Mouse (Mus musculus): ENCODE data around the gene Galm. TPM values are rescaled to one million over a fixed set of nuclear protein-coding genes. Genes with fewer than 3 reads are reported as not detected.

The Galm gene
- total RNA-seq, 2 experiments from 2014 or later, result 2.3 to 2.6 TPM

- intact Hi-C loops (cut with DNase I), result no loop called here
- TF ChIP-seq CTCF (IDR thresholded peaks at IDR 0.05), result no peak
- DNase-seq, result no peak
- Histone ChIP-seq H3K4me3 (no peak overlapping the region), H3K27ac (no peak overlapping the region)
These were observed 27.4 kb upstream of the Galm start for GRCm38 (mm10) chr17:80099823-80100222.

GRCm38 (mm10) chr17:80105348-80105978 lies 21.8 kb upstream of the Galm start:
- intact Hi-C loops (cut with DNase I), result no loop called here
- no peak overlapping the region for H3K4me3 ChIP-seq
- H3K27ac ChIP-seq, result no peak overlapping the region
- no peak for TF ChIP-seq CTCF (IDR thresholded peaks at IDR 0.05)
- DNase-seq, result no peak

DNA sequence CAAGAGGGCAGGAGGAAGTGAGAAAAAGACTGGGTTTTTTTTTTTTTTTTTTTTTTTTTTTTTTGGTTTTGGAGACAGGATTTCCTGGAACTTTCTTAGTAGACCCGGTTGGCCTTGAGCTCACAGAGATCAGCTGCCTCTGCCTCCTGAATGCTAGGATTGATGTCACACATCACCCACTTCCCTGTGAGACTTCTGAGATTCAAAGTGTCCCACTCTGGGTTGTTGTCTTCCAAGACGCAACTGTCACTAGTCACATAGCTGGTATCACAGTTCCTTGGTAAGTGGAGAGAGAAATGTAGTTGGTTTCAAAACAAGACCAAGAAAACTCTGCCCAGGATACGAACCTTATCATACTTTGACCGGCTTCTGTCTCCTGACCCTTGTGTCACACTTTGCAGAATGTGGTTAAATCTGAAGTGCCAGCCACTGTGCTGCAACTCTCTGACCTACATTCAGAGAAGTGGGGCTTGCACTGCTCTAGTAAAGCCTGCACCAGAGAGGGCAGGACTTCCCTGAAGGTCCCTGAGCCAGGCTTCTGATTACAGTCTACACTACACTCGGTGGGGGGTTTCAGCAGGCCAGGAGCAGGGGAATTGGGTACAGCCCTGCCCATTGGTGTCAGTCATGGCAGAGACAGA lies 14.5 kb upstream of the Galm start:
- H3K27ac ChIP-seq, result no peak overlapping the region
- intact Hi-C loops (cut with DNase I), result no loop called here
- H3K4me3 ChIP-seq, result no peak overlapping the region
- TF ChIP-seq CTCF (IDR thresholded peaks at IDR 0.05), result no peak
- DNase-seq, result no peak

GRCm38 (mm10) chr17:80113468-80113867 lies 13.8 kb upstream of the Galm start:
- no peak for TF ChIP-seq CTCF (IDR thresholded peaks at IDR 0.05)
- intact Hi-C loops (cut with DNase I), result no loop called here
- DNase-seq, result no peak
- Histone ChIP-seq H3K4me3 (no peak overlapping the region), H3K27ac (no peak overlapping the region)

DNA sequence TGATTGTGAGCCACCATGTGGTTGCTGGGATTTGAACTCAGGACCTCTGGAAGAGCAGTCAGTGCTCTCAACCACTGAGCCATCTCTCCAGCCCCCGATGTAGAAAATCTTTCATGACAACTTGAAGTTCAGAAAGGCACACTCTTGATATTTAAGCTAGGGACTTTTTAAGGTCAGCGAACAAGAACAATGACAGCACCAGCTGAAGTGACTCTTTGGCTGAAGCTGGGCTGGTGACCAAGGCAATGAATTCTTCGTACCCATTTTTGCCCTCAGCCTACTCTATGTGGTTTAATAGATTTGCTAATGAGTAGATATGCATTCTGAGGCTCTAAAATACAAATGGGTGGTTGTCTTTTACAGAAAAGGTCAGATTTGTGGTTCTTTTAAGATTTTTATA lies 6.9 kb upstream of the Galm start:
- Histone ChIP-seq H3K4me3 (no peak overlapping the region), H3K27ac (no peak overlapping the region)
- no peak for TF ChIP-seq CTCF (IDR thresholded peaks at IDR 0.05)
- DNase-seq, result no peak
- intact Hi-C loops (cut with DNase I), result no loop called here

GRCm38 (mm10) chr17:80121833-80122232 lies 5.4 kb upstream of the Galm start:
- H3K4me3 ChIP-seq, result no peak overlapping the region

GRCm38 (mm10) chr17:80124985-80125750 lies 2.1 kb upstream of the Galm start:
- Histone ChIP-seq H3K4me3 (no peak overlapping the region), H3K27ac (no peak overlapping the region)
- no peak for TF ChIP-seq CTCF (IDR thresholded peaks at IDR 0.05)
- DNase-seq, result no peak
- intact Hi-C loops (cut with DNase I), result loop anchor here (5.0 kb wide), 1 partner anchor 63 kb away; the partner anchor contains the start of gene Hnrnpll

More at GRCm38 (mm10) chr17:80121833-80122232, 5.4 kb upstream of the Galm start:
- intact Hi-C loops (cut with DNase I), result no loop called here
- no peak for TF ChIP-seq CTCF (IDR thresholded peaks at IDR 0.05)
- H3K27ac ChIP-seq, result no peak overlapping the region
- DNase-seq, result no peak

GRCm38 (mm10) chr17:80126166-80126565 lies 1.1 kb upstream of the Galm start:
- Histone ChIP-seq H3K4me3 (no peak overlapping the region), H3K27ac (no peak overlapping the region)
- intact Hi-C loops (cut with DNase I), result loop anchor here (5.0 kb wide), 1 partner anchor 64 kb away; the partner anchor contains the start of gene Hnrnpll
- no peak for TF ChIP-seq CTCF (IDR thresholded peaks at IDR 0.05)
- DNase-seq, result no peak

GRCm38 (mm10) chr17:80128476-80128990 lies 1.3 kb downstream of the Galm start:
- intact Hi-C loops (cut with DNase I), result loop anchor here (5.0 kb wide), 1 partner anchor 66 kb away; the partner anchor contains the start of gene Hnrnpll
- TF ChIP-seq CTCF (IDR thresholded peaks at IDR 0.05), result no peak
- DNase-seq, result no peak
- peak overlapping the region; percentile 75 for H3K4me3 ChIP-seq
- H3K27ac ChIP-seq, result peak overlapping the region; percentile 88

- Histone ChIP-seq H3K27ac (no peak overlapping the region), H3K4me3 (no peak overlapping the region)
- no peak for TF ChIP-seq CTCF (IDR thresholded peaks at IDR 0.05)
- intact Hi-C loops (cut with DNase I), result loop anchor here (5.0 kb wide), 1 partner anchor 67 kb away; the partner anchor contains the start of gene Hnrnpll
- no peak for DNase-seq
These were observed 2.1 kb downstream of the Galm start for GRCm38 (mm10) chr17:80129387-80129786.

DNA sequence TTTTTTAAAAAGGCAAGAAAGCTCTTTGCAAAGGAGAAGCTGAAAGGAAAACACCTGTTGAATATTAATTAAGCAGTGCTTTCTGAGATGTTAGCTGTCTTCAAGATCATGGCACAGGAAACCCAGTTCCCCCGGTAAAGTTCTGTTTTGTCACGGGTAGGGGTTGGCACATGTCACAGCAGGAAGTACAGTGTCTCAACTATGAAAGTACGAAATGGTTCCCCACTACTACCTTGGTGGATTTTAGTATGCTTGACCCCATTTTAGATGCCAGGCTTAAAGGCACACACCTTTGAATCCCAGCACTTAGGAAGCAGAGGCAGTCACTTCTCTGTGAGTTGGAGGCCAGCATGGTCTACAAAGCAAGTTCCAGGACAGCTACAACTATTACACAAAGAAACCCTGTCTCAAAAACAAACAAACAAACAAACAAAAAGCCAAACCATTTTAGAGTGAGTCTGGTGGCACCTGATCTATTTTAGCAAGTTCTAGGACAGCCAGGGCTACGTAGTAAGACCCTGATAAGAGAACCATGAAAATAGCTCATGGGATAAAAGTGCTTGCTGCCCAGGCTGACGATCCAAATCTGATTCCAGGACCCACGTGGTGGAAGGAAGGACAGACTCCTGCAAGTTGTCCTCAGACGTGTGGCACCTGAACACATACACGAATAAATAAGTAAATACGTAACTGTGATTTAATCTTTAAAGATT lies 3.6 kb downstream of the Galm start:
- no peak overlapping the region for H3K27ac ChIP-seq
- TF ChIP-seq CTCF (IDR thresholded peaks at IDR 0.05), result no peak
- no peak for DNase-seq
- intact Hi-C loops (cut with DNase I), result no loop called here
- no peak overlapping the region for H3K4me3 ChIP-seq

DNA sequence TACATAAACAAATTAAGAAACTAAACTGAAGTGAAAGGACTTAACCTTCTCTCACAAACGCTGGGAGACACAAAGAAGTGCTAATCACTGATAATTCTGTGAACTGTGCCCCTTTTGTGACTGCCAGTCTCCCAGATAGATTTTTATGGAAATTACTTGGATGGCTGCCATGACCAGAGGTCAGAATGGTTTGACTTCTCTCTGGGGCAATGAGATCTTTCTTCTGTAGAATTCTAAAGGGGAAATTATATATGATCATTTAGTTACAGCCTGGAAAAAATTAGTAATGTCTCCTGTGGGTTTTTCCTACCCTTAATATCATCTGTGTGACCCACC lies 4.1 kb downstream of the Galm start:
- Histone ChIP-seq H3K27ac (no peak overlapping the region), H3K4me3 (no peak overlapping the region)
- intact Hi-C loops (cut with DNase I), result no loop called here
- no peak for DNase-seq
- TF ChIP-seq CTCF (IDR thresholded peaks at IDR 0.05), result no peak

Data from gastrocnemius, adult 2 months (tissue).